Mouse (Mus musculus) lung, postnatal 0 days (tissue): ENCODE data around the gene Tnpo2. TPM values are rescaled to one million over a fixed set of nuclear protein-coding genes. Genes with fewer than 3 reads are reported as not detected.

Source experiments
- ATAC-seq: fragments of 200-750 bp; cut with Nextera tagmentation; 2 replicates; pipeline ENCODE4 v1.8.0; 2017; ENCODE audit warnings: moderate library complexity
- DNase-seq: peaks from one replicate; pipeline ENCODE4 v3.0.0-alpha.2; 2016; ENCODE audit warnings: low spot score
- H3K27ac ChIP-seq: fragments of 300-500 bp; sonication (generic); 2 replicates; pipeline ENCODE4 v1.5.1; 2014; ENCODE audit warnings: antibody characterized with exemption, mild to moderate bottlenecking, low read length, mixed read lengths
- H3K27me3 ChIP-seq: fragments of 300-500 bp; sonication (generic); replicated peaks from 2 replicates; pipeline ENCODE4 v1.6.1; 2014; ENCODE audit warnings: low read length, mixed read lengths; ENCODE audit not compliant: insufficient read depth
- H3K36me3 ChIP-seq: fragments of 300-500 bp; sonication (generic); 2 replicates; pipeline ENCODE4 v1.6.1; 2014; ENCODE audit warnings: low read length, mixed read lengths; ENCODE audit not compliant: insufficient read depth
- H3K4me1 ChIP-seq: fragments of 300-500 bp; sonication (generic); 2 replicates; pipeline ENCODE4 v1.6.1; 2014; ENCODE audit warnings: antibody characterized with exemption, low read depth, low read length, mixed read lengths; ENCODE audit not compliant: insufficient read depth
- H3K4me2 ChIP-seq: fragments of 300-500 bp; sonication (generic); replicated peaks from 2 replicates; pipeline ENCODE4 v1.6.1; 2014; ENCODE audit warnings: low read depth, mild to moderate bottlenecking, low read length, moderate library complexity, mixed read lengths
- H3K4me3 ChIP-seq: fragments of 300-500 bp; sonication (generic); 2 replicates; pipeline ENCODE4 v1.5.1; 2014; ENCODE audit warnings: low read depth, low read length
- H3K9ac ChIP-seq: fragments of 300-500 bp; sonication (generic); replicated peaks from 2 replicates; pipeline ENCODE4 v1.6.1; 2014; ENCODE audit warnings: low read depth, mild to moderate bottlenecking
- H3K9me3 ChIP-seq: fragments of 300-500 bp; sonication (generic); 2 replicates; pipeline ENCODE4 v1.6.1; 2016; ENCODE audit warnings: low read length, mixed read lengths
- EP300 ChIP-seq: IDR thresholded peaks from 2 replicates; pipeline ENCODE4 v1.6.1; 2016; ENCODE audit warnings: antibody characterized with exemption, mild to moderate bottlenecking, control low read depth
- WGBS: fragments of 180-500 bp; shearing (Covaris S2); extraction: QIAGEN DNeasy Blood & Tissue Kit; methylation state at CpG from one replicate; pipeline ENCODE4 v1.1.7; 2014; 5-methylcytosine and 5-hydroxymethylcytosine counted together
- microRNA-seq: library from miRNA; unstranded; fragments of <30 nt; microRNA quantifications from one replicate; pipeline ENCODE4, GENCODE M21; 2016
- polyA plus RNA-seq: library from polyadenylated mRNA; unstranded; fragments of >200 nt; fragmentation: Nextera tagmentation; extraction: Ambion mirVana; gene quantifications from 2 replicates; pipeline ENCODE4 v1.2.1, GENCODE M21; 2015

Tnpo2 gene
- polyA plus RNA-seq, 1 experiment from 2014 or later, result 16.4 TPM

- H3K9me3 ChIP-seq, result no peaks in the 10 kb centered on the region
- peaks cover 22% of the 10 kb centered on the region; the same call in 1 of the 2 replicates for H3K36me3 ChIP-seq
- no peak for TF ChIP-seq EP300
- H3K4me2 ChIP-seq, result no peak overlapping the region
- ATAC-seq (no peak), DNase-seq (no peak)
- H3K9ac ChIP-seq, result no peak overlapping the region
- H3K27ac ChIP-seq, result no peak overlapping the region
- no peaks in the 10 kb centered on the region for H3K27me3 ChIP-seq
- H3K4me3 ChIP-seq, result no peak overlapping the region
- WGBS, result 81% methylated on average over 4 of the region's 4 CpGs
- no peaks in the 10 kb centered on the region for H3K4me1 ChIP-seq
These were observed 63.5 kb downstream of the Tnpo2 start for GRCm38 (mm10) chr8:85100076-85100665.

Small RNA genes within 50 kb of the gene (microRNA-seq; reads per million reads assigned to microRNA genes)
- gene Mir7070, result not detected

Other genes with a start within 250 kb of the Tnpo2 start
- 38.8 and 45.1 TPM in 2 replicates for gene Nfix, start 236.6 kb upstream of the Tnpo2 start, polyA plus RNA-seq
- gene Dand5, start 214.1 kb upstream of the Tnpo2 start, polyA plus RNA-seq, result 6.2 and 6.8 TPM in 2 replicates
- 24.4 and 24.8 TPM in 2 replicates for gene Gadd45gip1, start 205.4 kb upstream of the Tnpo2 start, polyA plus RNA-seq
- gene Rad23a, start 196.2 kb upstream of the Tnpo2 start, polyA plus RNA-seq, result 77.9 and 85.7 TPM in 2 replicates
- gene Calr, start 190.0 kb upstream of the Tnpo2 start, polyA plus RNA-seq, result 318 and 405 TPM in 2 replicates
- gene Farsa, start 179.9 kb upstream of the Tnpo2 start, polyA plus RNA-seq, result 44.0 and 44.6 TPM in 2 replicates
- gene Syce2, start 164.8 kb upstream of the Tnpo2 start, polyA plus RNA-seq, result 11.1 and 11.4 TPM in 2 replicates
- 16.2 and 21.1 TPM in 2 replicates for gene Gcdh, start 143.0 kb upstream of the Tnpo2 start, polyA plus RNA-seq
- 0.69 and 1.1 TPM in 2 replicates for gene Klf1, start 135.0 kb upstream of the Tnpo2 start, polyA plus RNA-seq
- gene Dnase2a, start 128.4 kb upstream of the Tnpo2 start, polyA plus RNA-seq, result 24.0 and 29.1 TPM in 2 replicates
- 0.32 and 0.33 TPM in 2 replicates for gene Mast1, start 99.6 kb upstream of the Tnpo2 start, polyA plus RNA-seq
- gene Rtbdn, start 89.9 kb upstream of the Tnpo2 start, polyA plus RNA-seq, result not detected in 2 replicates
- 1.1 TPM in 1 of 2 replicates, not detected in the other for gene Gm49661, start 67.5 kb upstream of the Tnpo2 start, polyA plus RNA-seq
- 337 and 356 TPM in 2 replicates for gene Prdx2, start 67.3 kb upstream of the Tnpo2 start, polyA plus RNA-seq
- 46.4 and 55.7 TPM in 2 replicates for gene Rnaseh2a, start 67.1 kb upstream of the Tnpo2 start, polyA plus RNA-seq
- 69.0 and 126 TPM in 2 replicates for gene Junb, start 58.2 kb upstream of the Tnpo2 start, polyA plus RNA-seq
- gene Hook2, start 46.3 kb upstream of the Tnpo2 start, polyA plus RNA-seq, result 19.2 and 22.3 TPM in 2 replicates
- not detected in 2 replicates for gene Best2, start 22.4 kb upstream of the Tnpo2 start, polyA plus RNA-seq
- 80.9 and 83.1 TPM in 2 replicates for gene Asna1, start 11.6 kb upstream of the Tnpo2 start, polyA plus RNA-seq
- 116 and 126 TPM in 2 replicates for gene Trir, start 10.1 kb upstream of the Tnpo2 start, polyA plus RNA-seq
- gene Fbxw9, start 23.1 kb downstream of the Tnpo2 start, polyA plus RNA-seq, result 34.8 and 35.6 TPM in 2 replicates
- not detected in 2 replicates for gene Gm5741, start 31.1 kb downstream of the Tnpo2 start, polyA plus RNA-seq
- gene Dhps, start 34.8 kb downstream of the Tnpo2 start, polyA plus RNA-seq, result 44.2 and 48.3 TPM in 2 replicates
- 88.9 and 95.6 TPM in 2 replicates for gene Wdr83os, start 43.8 kb downstream of the Tnpo2 start, polyA plus RNA-seq
- gene Wdr83, start 44.4 kb downstream of the Tnpo2 start, polyA plus RNA-seq, result 26.7 and 27.0 TPM in 2 replicates
- gene Man2b1, start 46.4 kb downstream of the Tnpo2 start, polyA plus RNA-seq, result 38.4 and 40.6 TPM in 2 replicates
- gene Zfp791, start 86.2 kb downstream of the Tnpo2 start, polyA plus RNA-seq, result 1.5 and 1.6 TPM in 2 replicates
- not detected in 2 replicates for gene Cks1brt, start 115.0 kb downstream of the Tnpo2 start, polyA plus RNA-seq
- gene Olfr371, start 189.1 kb downstream of the Tnpo2 start, polyA plus RNA-seq, result not detected in 2 replicates